Mouse (Mus musculus) small intestine, adult 2 months (tissue): ENCODE data around the gene Synpr. TPM values are rescaled to one million over a fixed set of nuclear protein-coding genes. Genes with fewer than 3 reads are reported as not detected.

Source experiments
- H3K27ac ChIP-seq: fragments of 200-500 bp; 2 replicates; pipeline ENCODE4 v1.5.1; 2012; ENCODE audit warnings: low read depth, low read length, control low read depth, inconsistent platforms; ENCODE audit not compliant: insufficient read depth
- H3K27me3 ChIP-seq: fragments of 200-500 bp; 2 replicates; pipeline ENCODE4 v1.6.1; 2012; ENCODE audit warnings: mild to moderate bottlenecking, moderate library complexity, low read length, inconsistent platforms; ENCODE audit not compliant: control insufficient read depth, insufficient read depth
- H3K36me3 ChIP-seq: fragments of 200-500 bp; 2 replicates; pipeline ENCODE4 v1.6.1; 2012; ENCODE audit warnings: mild to moderate bottlenecking, low read length, control low read depth, inconsistent platforms; ENCODE audit not compliant: control insufficient read depth, insufficient read depth
- H3K4me1 ChIP-seq: fragments of 200-500 bp; 2 replicates; pipeline ENCODE4 v1.6.1; 2012; ENCODE audit warnings: low read length, inconsistent platforms, mixed read lengths; ENCODE audit not compliant: control insufficient read depth, insufficient read depth, insufficient read length
- H3K4me3 ChIP-seq: fragments of 200-500 bp; 2 replicates; pipeline ENCODE4 v1.5.1; 2012; ENCODE audit warnings: low read depth, mild to moderate bottlenecking, control low read depth, inconsistent platforms, low read length, moderate library complexity
- CTCF ChIP-seq: fragments of 200-500 bp; IDR thresholded peaks from 2 replicates; pipeline ENCODE4 v1.5.1; 2012; ENCODE audit warnings: low read depth, mild to moderate bottlenecking, control low read depth, inconsistent platforms, low read length, moderate library complexity, mixed read lengths; ENCODE audit not compliant: insufficient replicate concordance, insufficient read length; ENCODE audit errors: extremely low read depth
- POLR2A ChIP-seq: fragments of 200-500 bp; IDR thresholded peaks from 2 replicates; pipeline ENCODE4 v1.6.1; 2012; ENCODE audit warnings: low read depth, mild to moderate bottlenecking, control low read depth, inconsistent platforms, low read length, moderate library complexity
- WGBS: fragments of 180-500 bp; shearing (Covaris S2); methylation state at CpG from one replicate; pipeline ENCODE4 v1.1.7; 2018; 5-methylcytosine and 5-hydroxymethylcytosine counted together
- polyA plus RNA-seq: library from polyadenylated mRNA; depleted of rRNA; stranded (reverse); fragments of >200 nt; gene quantifications from 2 replicates; pipeline ENCODE4 v1.2.3, GENCODE M21; 2012

The Synpr gene
- polyA plus RNA-seq, 1 experiment, result not detected

GRCm38 (mm10) chr14:13267181-13267580 is 17.4 kb upstream of the Synpr start:
- Histone ChIP-seq H3K27ac (no peak overlapping the region), H3K4me1 (no peaks in the 10 kb centered on the region), H3K27me3 (no peaks in the 10 kb centered on the region), H3K36me3 (no peaks in the 10 kb centered on the region), H3K4me3 (no peak overlapping the region)
- 78% methylated on average over 4 of the region's 4 CpGs for WGBS
- TF ChIP-seq POLR2A, result no peak
- TF ChIP-seq CTCF, result no peak

DNA sequence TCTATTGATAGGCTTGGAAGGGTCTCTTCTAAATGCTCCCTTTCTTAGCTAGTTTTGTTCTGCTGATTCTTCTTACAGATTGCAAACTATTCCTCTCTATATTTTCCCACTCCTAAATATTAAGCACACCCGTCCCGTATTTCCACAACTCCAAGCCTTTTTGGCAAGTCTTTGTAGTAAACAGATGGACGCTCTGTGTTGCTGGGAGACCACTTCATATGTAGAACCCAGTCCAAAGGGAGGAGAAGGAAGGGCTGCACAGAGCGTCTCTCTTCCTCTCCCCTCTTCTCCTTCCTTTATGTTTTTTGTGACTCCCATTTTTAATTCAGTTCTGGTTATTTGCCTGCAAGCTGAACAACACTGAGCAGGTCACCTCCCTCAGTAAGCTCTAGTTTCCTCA is 1.4 kb upstream of the Synpr start:
- Histone ChIP-seq H3K27ac (no peak overlapping the region), H3K27me3 (no peaks in the 10 kb centered on the region), H3K4me1 (no peaks in the 10 kb centered on the region), H3K36me3 (no peaks in the 10 kb centered on the region), H3K4me3 (no peak overlapping the region)
- TF ChIP-seq CTCF, result no peak
- TF ChIP-seq POLR2A, result no peak
- WGBS, result 63% methylated on average over 4 of the region's 4 CpGs

DNA sequence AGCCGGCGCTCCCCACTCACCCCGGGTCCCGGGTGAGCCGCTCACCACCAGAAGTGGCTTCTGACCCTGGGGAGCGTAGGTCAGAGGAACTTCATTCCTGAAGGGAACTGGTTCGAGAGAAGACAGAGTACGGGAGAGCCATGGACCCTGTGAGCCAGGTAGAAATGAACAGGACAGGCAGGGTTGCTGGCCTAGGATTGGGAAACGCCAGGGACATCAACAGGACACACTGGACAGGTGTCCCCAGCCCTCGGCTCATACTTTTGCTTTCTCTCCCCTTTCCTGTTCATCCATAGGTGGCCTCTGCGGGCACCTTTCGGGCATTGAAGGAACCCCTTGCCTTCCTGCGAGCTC is 242 bp downstream of the Synpr start:
- no peaks in the 10 kb centered on the region for H3K36me3 ChIP-seq
- H3K27me3 ChIP-seq, result no peaks in the 10 kb centered on the region
- no peaks in the 10 kb centered on the region for H3K4me1 ChIP-seq
- H3K4me3 ChIP-seq, result no peak overlapping the region
- TF ChIP-seq POLR2A, result no peak
- TF ChIP-seq CTCF, result no peak
- no peak overlapping the region for H3K27ac ChIP-seq
- 17% methylated on average over 13 of the region's 13 CpGs for WGBS

GRCm38 (mm10) chr14:13285341-13286130 is 956 bp downstream of the Synpr start:
- TF ChIP-seq CTCF (no peak), POLR2A (no peak)
- WGBS, result 60% methylated on average over 10 of the region's 10 CpGs

GRCm38 (mm10) chr14:13294200-13294599 is 9.6 kb downstream of the Synpr start:
- no peak overlapping the region for H3K27ac ChIP-seq
- no peak overlapping the region for H3K4me3 ChIP-seq
- H3K4me1 ChIP-seq, result no peaks in the 10 kb centered on the region
- no peaks in the 10 kb centered on the region for H3K27me3 ChIP-seq
- TF ChIP-seq POLR2A (no peak), CTCF (no peak)
- H3K36me3 ChIP-seq, result no peaks in the 10 kb centered on the region
- WGBS, result 70% methylated on average over 3 of the region's 3 CpGs

More at GRCm38 (mm10) chr14:13285341-13286130, 956 bp downstream of the Synpr start:
- no peak overlapping the region for H3K4me3 ChIP-seq
- no peak overlapping the region for H3K27ac ChIP-seq
- H3K36me3 ChIP-seq, result no peaks in the 10 kb centered on the region
- no peaks in the 10 kb centered on the region for H3K4me1 ChIP-seq
- no peaks in the 10 kb centered on the region for H3K27me3 ChIP-seq

- Histone ChIP-seq H3K4me1 (no peaks in the 10 kb centered on the region), H3K36me3 (no peaks in the 10 kb centered on the region), H3K27me3 (no peaks in the 10 kb centered on the region), H3K27ac (no peak overlapping the region), H3K4me3 (no peak overlapping the region)
- TF ChIP-seq CTCF (no peak), POLR2A (no peak)
- WGBS, result 16% methylated on average over 1 of the region's 1 CpGs
These were observed 29.7 kb downstream of the Synpr start for GRCm38 (mm10) chr14:13314323-13314722.

- H3K27me3 ChIP-seq, result no peaks in the 10 kb centered on the region
These were observed 43.9 kb downstream of the Synpr start for GRCm38 (mm10) chr14:13328461-13328860.

More at GRCm38 (mm10) chr14:13328461-13328860, 43.9 kb downstream of the Synpr start:
- H3K36me3 ChIP-seq, result no peaks in the 10 kb centered on the region
- 60% methylated on average over 2 of the region's 2 CpGs for WGBS
- no peaks in the 10 kb centered on the region for H3K4me1 ChIP-seq
- H3K27ac ChIP-seq, result no peak overlapping the region
- TF ChIP-seq CTCF (no peak), POLR2A (no peak)
- H3K4me3 ChIP-seq, result no peak overlapping the region
